Mouse (Mus musculus): ENCODE results near the gene Cyp19a1.

The Cyp19a1 gene

GRCm38 (mm10) chr9:54268010-54268409, at the start of gene Cyp19a1:
TSS of gene Cyp19a1 (minus strand) at chr9:54268110.
- DNase-seq (ENCODE audit: low read depth, low spot score): no peak

DNA sequence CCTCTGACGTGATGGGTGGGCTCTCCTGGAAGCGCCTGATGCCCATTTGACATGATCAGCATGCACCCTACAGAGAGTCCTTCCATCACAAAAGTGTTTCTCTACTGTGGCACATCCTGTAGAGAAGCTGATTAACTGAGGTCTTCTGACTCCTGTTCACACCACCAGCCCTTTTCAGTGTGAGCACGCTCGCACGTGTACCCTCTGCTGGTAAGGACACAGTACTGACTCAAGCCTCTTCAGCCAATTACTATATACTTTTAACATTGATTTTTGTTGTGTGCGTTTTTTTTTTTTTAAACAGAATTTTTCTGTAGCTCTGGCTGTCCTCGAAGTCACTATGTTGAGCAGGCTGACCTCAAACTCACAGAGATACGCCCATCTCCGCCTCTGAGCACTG, 48.5 kb upstream of the Cyp19a1 start:
- DNase-seq (ENCODE audit: low read depth, low spot score): no peak

DNA sequence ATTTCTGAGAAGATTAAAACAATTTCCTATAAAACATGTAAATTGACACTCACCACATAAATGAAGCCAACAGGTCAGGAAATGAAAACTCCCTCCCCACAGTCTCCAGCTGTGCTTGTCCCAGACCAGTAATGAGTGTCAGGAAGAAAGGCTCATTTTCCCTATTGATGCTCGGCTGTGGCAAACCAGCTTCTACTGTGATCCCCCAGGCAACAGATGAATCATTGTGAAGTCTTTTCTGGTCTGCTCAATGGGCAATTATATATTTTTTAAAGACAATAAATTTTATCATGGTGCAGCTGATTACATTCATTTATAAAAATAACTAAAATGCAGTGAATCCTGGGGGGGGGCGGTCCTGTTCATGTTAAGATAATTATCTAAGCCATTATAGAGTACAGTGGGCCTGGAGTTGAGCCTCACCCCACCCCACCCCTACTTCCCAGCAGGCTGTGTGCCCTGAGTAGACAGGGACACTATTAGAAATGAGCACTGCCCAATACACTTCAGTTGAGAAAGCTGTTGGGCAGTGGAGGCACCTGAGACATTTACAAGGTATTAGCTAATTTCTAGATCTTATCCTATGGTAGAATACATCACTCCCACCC, 40.9 kb upstream of the Cyp19a1 start:
- no peak for DNase-seq (ENCODE audit: low read depth, low spot score)

DNA sequence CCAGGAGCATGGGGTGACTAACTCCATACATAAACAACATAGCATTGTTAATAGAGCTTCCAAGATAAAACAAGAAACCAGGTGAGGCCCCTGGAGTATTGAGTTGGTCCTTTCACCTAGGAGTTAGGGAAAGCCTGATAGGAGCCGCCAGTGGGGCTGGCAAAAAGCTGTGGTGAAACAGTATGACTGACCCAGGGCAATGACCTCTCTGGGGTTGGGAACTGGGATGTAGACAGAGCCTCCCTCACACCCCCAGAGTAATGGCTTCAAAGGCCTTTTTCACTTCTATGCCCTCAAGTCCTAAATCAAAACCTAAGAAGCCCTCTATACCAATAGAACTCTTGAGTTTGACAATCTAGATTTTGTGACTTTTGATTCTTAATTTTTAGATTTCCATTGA, 40.3 kb upstream of the Cyp19a1 start:
- no peak for DNase-seq (ENCODE audit: low read depth, low spot score)

DNA sequence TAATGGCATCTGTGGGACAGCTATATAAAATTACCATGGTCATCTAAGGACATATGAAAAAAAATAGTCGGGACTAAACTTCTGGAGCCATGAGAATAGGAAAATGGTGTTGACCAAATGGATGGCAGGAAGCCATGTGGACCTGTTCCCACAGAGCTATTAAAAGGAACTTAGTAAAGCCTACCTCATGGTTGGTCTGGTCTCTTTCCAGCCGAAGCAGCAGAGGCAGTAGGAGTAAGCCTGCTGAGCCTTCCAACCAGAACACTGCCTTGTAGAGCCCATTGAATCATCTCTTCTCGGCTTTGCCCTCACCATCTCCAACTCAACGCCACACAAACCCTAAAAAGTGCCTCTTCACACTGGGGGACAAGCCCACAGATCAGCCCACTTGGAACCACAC, 33.3 kb upstream of the Cyp19a1 start:
- peak; percentile 37 for DNase-seq (ENCODE audit: low read depth, low spot score)

DNA sequence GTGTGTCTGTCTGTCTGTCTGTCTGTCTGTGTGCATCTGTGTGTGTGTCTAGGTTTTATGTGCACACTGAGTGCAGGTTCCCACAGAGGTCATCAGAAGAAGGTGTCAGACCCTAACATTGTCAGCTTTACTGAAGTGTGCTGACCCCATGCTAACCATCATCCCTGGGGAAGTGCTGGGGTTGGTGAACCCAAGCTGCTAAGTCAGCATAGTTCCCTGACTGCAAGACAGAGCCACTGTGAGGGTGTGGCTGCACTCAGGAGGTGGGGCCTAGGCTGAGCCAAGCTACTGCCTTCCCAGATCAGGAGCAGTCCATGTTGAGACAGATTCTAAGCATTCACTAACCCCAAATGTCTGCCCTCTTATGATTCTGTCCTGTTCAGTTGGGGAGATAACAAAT, 31.9 kb upstream of the Cyp19a1 start:
- no peak for DNase-seq (ENCODE audit: low read depth, low spot score)

GRCm38 (mm10) chr9:54299389-54299788, 31.5 kb upstream of the Cyp19a1 start:
- DNase-seq (ENCODE audit: low read depth, low spot score): no peak

DNA sequence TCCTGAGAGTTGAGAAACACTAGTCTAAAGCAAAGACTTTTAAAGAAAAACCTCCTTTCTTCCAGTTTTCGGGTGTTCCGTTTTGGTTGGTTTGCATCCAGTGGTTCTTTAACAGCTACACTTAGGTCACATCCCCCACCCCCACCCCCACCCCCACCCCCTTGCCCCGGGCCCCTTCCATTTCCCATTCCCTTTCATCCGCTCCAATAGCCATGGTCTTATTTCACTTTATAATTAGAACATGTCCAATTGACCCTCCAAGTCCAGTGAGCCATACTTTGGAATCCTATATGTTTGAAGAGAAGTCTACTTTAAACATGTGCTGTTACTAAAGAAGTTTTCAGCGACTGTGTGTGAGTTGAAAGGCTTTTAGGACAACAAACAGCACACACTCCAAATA, 19.9 kb upstream of the Cyp19a1 start:
- no peak for DNase-seq (ENCODE audit: low read depth, low spot score)

DNA sequence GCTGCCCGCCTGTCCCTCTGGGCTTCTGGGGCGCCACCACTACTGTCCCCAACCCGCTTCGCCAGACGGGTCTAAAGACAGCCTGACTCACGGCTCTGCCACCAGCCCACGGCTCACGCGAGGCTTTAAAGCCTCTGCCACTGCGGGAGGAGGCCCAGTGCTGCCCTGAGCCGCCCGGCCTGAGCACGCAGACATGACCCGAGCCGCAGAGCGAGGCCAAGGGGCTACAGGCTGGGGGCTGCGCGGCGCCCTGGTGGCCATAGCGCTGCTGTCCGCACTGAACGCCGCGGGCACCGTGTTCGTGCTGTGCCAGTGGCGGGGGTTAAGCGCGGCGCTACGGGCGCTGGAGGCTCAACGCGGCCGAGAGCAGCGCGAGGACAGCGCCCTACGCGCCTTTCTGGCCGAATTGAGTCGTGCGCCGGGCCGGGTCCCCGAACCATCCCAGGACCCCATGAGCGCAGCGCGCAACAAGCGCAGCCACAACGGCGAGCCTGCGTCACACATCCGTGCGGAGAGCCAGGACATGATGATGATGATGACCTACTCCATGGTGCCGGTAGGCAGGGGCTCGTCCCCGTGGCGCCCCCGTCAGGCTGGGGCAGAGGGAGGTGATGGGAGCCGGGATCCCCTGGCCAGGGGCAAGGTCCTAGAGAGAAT, 18.5 kb upstream of the Cyp19a1 start, which contains the start of gene Gldn:
TSS of gene Gldn (plus strand) at position 156 of the 657 bp plus-strand sequence.
- DNase-seq (ENCODE audit: low read depth, low spot score): no peak

GRCm38 (mm10) chr9:54279046-54279589, 11.2 kb upstream of the Cyp19a1 start:
- no peak for DNase-seq (ENCODE audit: low read depth, low spot score)

DNA sequence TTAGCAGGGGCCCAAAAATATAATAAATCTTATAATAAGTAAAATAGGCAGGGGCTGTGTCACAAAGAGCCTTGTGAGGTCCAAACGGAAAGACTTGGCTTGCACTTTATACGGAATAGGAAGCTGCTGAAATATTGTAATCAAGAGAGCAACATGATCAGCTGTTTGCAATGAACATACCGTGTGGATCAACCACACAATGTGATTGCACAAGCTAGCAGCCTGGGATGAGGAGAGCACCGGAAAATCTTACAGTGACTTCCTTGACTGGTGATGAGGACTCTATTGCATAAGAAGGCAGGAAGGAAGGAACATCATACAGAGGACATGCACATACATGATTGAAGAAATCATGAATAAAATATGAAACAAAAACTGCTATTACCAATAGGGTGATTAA, 7.4 kb upstream of the Cyp19a1 start:
- DNase-seq (ENCODE audit: low read depth, low spot score): no peak

- DNase-seq (ENCODE audit: low read depth, low spot score): no peak
These were observed 3.0 kb upstream of the Cyp19a1 start for GRCm38 (mm10) chr9:54270889-54271288.

GRCm38 (mm10) chr9:54269987-54270386, 2.1 kb upstream of the Cyp19a1 start:
- no peak for DNase-seq (ENCODE audit: low read depth, low spot score)

- DNase-seq (ENCODE audit: low read depth, low spot score): peak; percentile 10
These were observed 3.2 kb downstream of the Cyp19a1 start for GRCm38 (mm10) chr9:54264754-54265153.

- peak; percentile 2 for DNase-seq (ENCODE audit: low read depth, low spot score)
These were observed 22.8 kb downstream of the Cyp19a1 start for GRCm38 (mm10) chr9:54244869-54245665.

GRCm38 (mm10) chr9:54227580-54227979, 40.3 kb downstream of the Cyp19a1 start:
- no peak for DNase-seq (ENCODE audit: low read depth, low spot score)

DNA sequence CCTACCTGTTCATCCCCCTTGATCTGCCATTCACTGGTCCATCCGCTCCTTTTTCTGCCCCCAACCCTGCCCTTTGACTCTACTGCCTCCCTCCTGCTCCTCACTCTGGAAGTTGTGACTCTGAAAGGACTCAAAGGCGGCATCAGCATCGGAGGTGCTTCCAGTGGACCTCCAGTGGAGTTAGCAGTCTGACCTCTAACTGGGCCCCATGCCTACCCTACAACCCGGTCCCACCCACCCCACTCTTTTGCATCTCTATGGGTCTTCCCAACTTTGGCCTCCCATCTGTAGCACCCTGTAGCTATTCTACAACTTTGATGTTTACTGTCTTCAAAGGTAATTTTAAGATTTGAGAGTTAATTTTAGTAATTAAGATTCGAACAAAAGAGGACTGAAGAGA, 51.4 kb downstream of the Cyp19a1 start:
- DNase-seq (ENCODE audit: low read depth, low spot score): no peak

DNA sequence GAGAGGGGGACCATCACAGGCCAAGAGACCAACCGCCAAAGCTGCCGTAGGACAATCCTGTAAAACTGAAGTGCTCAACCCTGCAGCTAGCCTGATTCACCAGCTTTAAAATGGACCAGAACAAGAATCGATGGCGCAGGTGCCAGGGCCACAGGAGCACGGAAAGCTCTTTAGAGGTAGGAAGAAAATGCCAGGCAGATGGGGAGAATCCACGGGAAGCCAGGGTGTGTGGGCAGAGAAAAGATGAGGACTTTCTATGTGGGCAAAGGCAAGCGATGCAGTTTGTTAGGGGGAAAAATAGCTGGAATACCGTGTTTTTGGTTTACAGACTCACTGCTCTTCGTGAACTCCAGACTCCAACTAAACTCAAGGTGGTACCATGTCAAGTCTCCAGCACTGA, 53.0 kb downstream of the Cyp19a1 start:
- DNase-seq (ENCODE audit: low read depth, low spot score): no peak

DNA sequence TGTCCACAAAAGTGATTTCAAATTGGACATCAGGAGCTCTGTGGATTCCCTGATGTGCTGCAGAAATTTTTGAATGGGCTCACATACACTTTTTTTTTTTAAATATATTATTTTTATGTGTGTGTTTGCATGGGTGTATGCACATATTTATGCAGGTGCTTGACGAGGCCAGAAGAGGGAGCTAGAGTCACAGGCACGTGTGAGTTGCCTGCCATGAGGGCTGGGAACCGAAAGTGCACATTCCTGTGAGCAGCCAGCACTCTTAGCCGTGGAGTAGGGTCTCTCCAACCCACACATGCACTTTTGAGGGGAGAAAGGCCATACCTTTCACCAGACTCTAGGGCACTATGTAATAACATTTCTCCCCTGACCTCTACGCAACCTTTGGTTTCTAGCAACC, 73.1 kb downstream of the Cyp19a1 start:
- DNase-seq (ENCODE audit: low read depth, low spot score): no peak

DNA sequence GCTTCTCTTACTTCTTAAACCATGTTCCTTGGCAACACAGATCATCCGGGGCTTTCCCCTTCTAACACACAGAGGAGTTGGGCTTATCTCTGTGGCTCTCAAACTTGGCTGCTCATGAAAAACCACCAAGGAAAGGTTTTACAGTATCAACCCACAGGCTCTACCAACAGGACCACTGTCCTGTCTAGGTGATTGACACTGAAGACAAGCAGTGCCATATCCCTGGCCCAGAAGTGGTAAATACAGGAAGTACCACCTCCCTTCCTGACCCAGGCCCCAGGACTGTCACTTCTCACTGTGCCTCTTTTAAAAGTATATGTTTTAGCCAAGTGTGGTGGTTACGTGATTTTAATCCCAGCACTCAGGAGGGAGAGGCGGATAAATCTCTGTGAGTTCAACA, 76.5 kb downstream of the Cyp19a1 start:
- DNase-seq (ENCODE audit: low read depth, low spot score): no peak

- DNase-seq (ENCODE audit: low read depth, low spot score): no peak
These were observed 85.4 kb downstream of the Cyp19a1 start for GRCm38 (mm10) chr9:54182484-54182883.

DNA sequence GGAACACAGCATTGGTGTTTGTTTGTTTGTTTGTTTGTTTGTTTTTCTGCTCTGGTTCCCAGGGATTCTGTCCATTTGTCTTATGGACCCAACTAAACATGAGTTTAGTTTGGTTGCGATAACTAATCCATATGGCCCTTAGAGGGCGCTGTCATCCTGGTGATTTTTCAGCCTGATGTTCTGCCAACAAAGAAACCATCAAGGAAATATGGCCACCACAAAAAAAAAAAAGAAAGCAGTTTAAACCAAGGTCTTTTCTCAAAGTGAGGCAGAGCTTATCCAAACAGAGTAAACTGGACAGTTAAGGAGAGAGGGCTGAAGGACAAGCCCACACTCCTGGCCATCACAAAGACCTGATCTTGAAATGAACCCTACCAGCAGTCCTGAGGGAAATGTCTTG, 86.6 kb downstream of the Cyp19a1 start:
- DNase-seq (ENCODE audit: low read depth, low spot score): no peak

All from skeletal muscle tissue, adult 2 months (tissue).